Mouse (Mus musculus): Measurements from ENCODE around the gene Banp. TPM values are rescaled to one million over a fixed set of nuclear protein-coding genes. Genes with fewer than 3 reads are reported as not detected.

Gene Banp
- total RNA-seq (2012; rRNA removed) = 19.2 and 20.8 TPM in 2 replicates
- 10 to 100 TPM in 1 of 2 experiments, not detected in 1; 28.4 TPM for polyA plus RNA-seq (2012; ENCODE audit: insufficient read depth in 1 of 2, insufficient read length in 2 of 2, low read depth in 1 of 2, low replicate concordance in 2 of 2, missing spikeins in 1 of 2)

GRCm38 (mm10) chr8:121949222-121949800 is at the start of gene Banp:
Gene Banp, plus strand, starts transcription at chr8:121949750.
- H3K79me2 ChIP-seq (ENCODE audit: control insufficient read depth, insufficient read depth, low read length, poor library complexity) = peaks cover 25% of the 10 kb centered on the region
- H3K36me3 ChIP-seq (ENCODE audit: control insufficient read depth in 1 of 2, insufficient read depth in 2 of 2, low read length in 2 of 2) = peaks cover 0 to 32% of the 10 kb centered on the region in 2 experiments; a peak in 2 of 4 replicates
- H3K27ac ChIP-seq (ENCODE audit: control insufficient read depth, low read depth, low read length) = peak within 1 kb of the TSS; percentile 98
- peaks cover 2 to 35% of the 10 kb centered on the region in 2 experiments; a peak in 3 of 4 replicates for H3K4me1 ChIP-seq (ENCODE audit: control insufficient read depth in 1 of 2, insufficient read depth in 2 of 2, low read length in 2 of 2)
- H3K4me3 ChIP-seq (ENCODE audit: control insufficient read depth in 1 of 2, insufficient read depth in 1 of 2, low read depth in 2 of 2, low read length in 2 of 2) = peak within 1 kb of the TSS; percentile 61 to 73
- no peak for DNase-seq (ENCODE audit: low read depth, low spot score)
- no peaks in the 10 kb centered on the region for H3K27me3 ChIP-seq (ENCODE audit: control insufficient read depth in 1 of 2, insufficient read depth in 2 of 2, low read length in 2 of 2)
- TF ChIP-seq NRF1 (IDR thresholded peaks at IDR 0.05; ENCODE audit: insufficient read depth, low read depth, low read length, poor library complexity, severe bottlenecking) = no peak
- TF ChIP-seq RAD21 (IDR thresholded peaks at IDR 0.05; ENCODE audit: low read depth, low read length) = no peak
- TF ChIP-seq MYB (IDR thresholded peaks at IDR 0.05; ENCODE audit: low read depth, low read length) = no peak
- TF ChIP-seq ZNF384 (IDR thresholded peaks at IDR 0.05; ENCODE audit: low read depth, low read length) = peak; percentile 60; the same call in 1 of the 2 replicates
- TF ChIP-seq ETS1 (IDR thresholded peaks at IDR 0.05; ENCODE audit: low read depth, low read length) = peak; percentile 35; the same call in 1 of the 2 replicates
- no peak for TF ChIP-seq CHD1 (IDR thresholded peaks at IDR 0.05; ENCODE audit: low read depth, low read length)
- no peak for TF ChIP-seq EP300 (IDR thresholded peaks at IDR 0.05; ENCODE audit: low read depth in 1 of 2, low read length in 2 of 2)
- no peak for TF ChIP-seq JUND (IDR thresholded peaks at IDR 0.05; ENCODE audit: low read depth, low read length)
- TF ChIP-seq KAT2A (conservative IDR thresholded peaks at IDR 0.05; ENCODE audit: low read depth, low read length) = no peak
- no peak for TF ChIP-seq MAFK (IDR thresholded peaks at IDR 0.05; ENCODE audit: borderline replicate concordance, low read depth, low read length)
- no peak for TF ChIP-seq POLR2A (IDR thresholded peaks at IDR 0.05; ENCODE audit: control insufficient read depth in 1 of 2, insufficient read depth in 1 of 2, low read depth in 1 of 2, low read length in 2 of 2, poor library complexity in 1 of 2)
- no peak for TF ChIP-seq ZKSCAN1 (IDR thresholded peaks at IDR 0.05; ENCODE audit: low read depth, low read length)
- TF ChIP-seq POLR2AphosphoS5 (IDR thresholded peaks at IDR 0.05; ENCODE audit: borderline replicate concordance, low read depth, low read length) = no peak
- no peak for TF ChIP-seq ZMIZ1 (IDR thresholded peaks at IDR 0.05; ENCODE audit: low read depth, low read length)
- no peak for TF ChIP-seq CTCF (IDR thresholded peaks at IDR 0.05 in 2 of 3, conservative IDR thresholded peaks at IDR 0.05 in 1 of 3; ENCODE audit: control insufficient read depth in 1 of 3, insufficient read depth in 1 of 3, low read depth in 2 of 3, low read length in 3 of 3, poor library complexity in 1 of 3, severe bottlenecking in 1 of 3)
- TF ChIP-seq RCOR1 (IDR thresholded peaks at IDR 0.05; ENCODE audit: low read depth, low read length) = no peak
- TF ChIP-seq GABPA (IDR thresholded peaks at IDR 0.05; ENCODE audit: low read depth, low read length) = no peak
- peak within 1 kb of the TSS; percentile 87 for H3K9ac ChIP-seq (ENCODE audit: control insufficient read depth, low read depth, low read length, poor library complexity, severe bottlenecking)
- H3K9me3 ChIP-seq (replicated peaks; ENCODE audit: insufficient read depth, low read length) = no peaks in the 10 kb centered on the region

GRCm38 (mm10) chr8:121901498-121902236 is 47.9 kb upstream of the Banp start:
- Histone ChIP-seq H3K4me1 (ENCODE audit: control insufficient read depth in 1 of 2, insufficient read depth in 2 of 2, low read length in 2 of 2) (peaks cover 22 to 58% of the 10 kb centered on the region in 2 experiments), H3K27ac (ENCODE audit: control insufficient read depth, low read depth, low read length) (no peak overlapping the region)
- TF ChIP-seq MXI1 (IDR thresholded peaks at IDR 0.05; ENCODE audit: low read depth, low read length) (no peak), MAX (IDR thresholded peaks at IDR 0.05; ENCODE audit: low read length) (no peak), CTCF (IDR thresholded peaks at IDR 0.05 in 2 of 3, conservative IDR thresholded peaks at IDR 0.05 in 1 of 3; ENCODE audit: control insufficient read depth in 1 of 3, insufficient read depth in 1 of 3, low read depth in 2 of 3, low read length in 3 of 3, poor library complexity in 1 of 3, severe bottlenecking in 1 of 3) (no peak), E2F4 (IDR thresholded peaks at IDR 0.05; ENCODE audit: borderline replicate concordance, low read depth, low read length) (no peak), MEF2A (IDR thresholded peaks at IDR 0.05; ENCODE audit: extremely low read depth, insufficient replicate concordance, low read depth, low read length, poor library complexity, severe bottlenecking) (no peak), EP300 (IDR thresholded peaks at IDR 0.05; ENCODE audit: low read depth in 1 of 2, low read length in 2 of 2) (no peak), UBTF (IDR thresholded peaks at IDR 0.05; ENCODE audit: borderline replicate concordance, insufficient read depth, low read depth, low read length) (no peak)

More at GRCm38 (mm10) chr8:121901498-121902236, 47.9 kb upstream of the Banp start:
- H3K4me3 ChIP-seq (ENCODE audit: control insufficient read depth in 1 of 2, insufficient read depth in 1 of 2, low read depth in 2 of 2, low read length in 2 of 2) = no peak overlapping the region
- no peak for DNase-seq (ENCODE audit: low read depth, low spot score)
- H3K36me3 ChIP-seq (ENCODE audit: control insufficient read depth in 1 of 2, insufficient read depth in 2 of 2, low read length in 2 of 2) = peaks cover 20 to 57% of the 10 kb centered on the region in 2 experiments
- peaks cover 100% of the 10 kb centered on the region for H3K79me2 ChIP-seq (ENCODE audit: control insufficient read depth, insufficient read depth, low read length, poor library complexity)
- H3K27me3 ChIP-seq (ENCODE audit: control insufficient read depth in 1 of 2, insufficient read depth in 2 of 2, low read length in 2 of 2) = no peaks in the 10 kb centered on the region
- no peaks in the 10 kb centered on the region for H3K9me3 ChIP-seq (replicated peaks; ENCODE audit: insufficient read depth, low read length)
- H3K9ac ChIP-seq (ENCODE audit: control insufficient read depth, low read depth, low read length, poor library complexity, severe bottlenecking) = peak overlapping the region; percentile 7
